Mouse (Mus musculus) stomach, embryonic 15.5 days (tissue): ENCODE results near the gene Ang4. TPM values are rescaled to one million over a fixed set of nuclear protein-coding genes. Genes with fewer than 3 reads are reported as not detected.
A peak's percentile ranks its signal among the peaks of the same experiment; 100 is the strongest.

Source experiments
- ATAC-seq: fragments of 200-750 bp; cut with Nextera tagmentation; 2 replicates; pipeline ENCODE4 v1.8.0; 2017; ENCODE audit warnings: low read depth, moderate number of reproducible peaks, moderate TSS enrichment; ENCODE audit not compliant: insufficient read depth, low FRiP score
- H3K27ac ChIP-seq: fragments of 300-500 bp; sonication (generic); 2 replicates; pipeline ENCODE4 v1.5.1; 2015; ENCODE audit warnings: mild to moderate bottlenecking, inconsistent platforms
- H3K27me3 ChIP-seq: fragments of 300-500 bp; sonication (generic); replicated peaks from 2 replicates; pipeline ENCODE4 v1.6.1; 2015; ENCODE audit warnings: inconsistent platforms
- H3K36me3 ChIP-seq: fragments of 300-500 bp; sonication (generic); 2 replicates; pipeline ENCODE4 v1.6.1; 2015; ENCODE audit warnings: inconsistent platforms
- H3K4me1 ChIP-seq: fragments of 300-500 bp; sonication (generic); 2 replicates; pipeline ENCODE4 v1.6.1; 2015; ENCODE audit warnings: inconsistent platforms
- H3K4me2 ChIP-seq: fragments of 300-500 bp; sonication (generic); 2 replicates; pipeline ENCODE4 v1.6.1; 2015; ENCODE audit warnings: mild to moderate bottlenecking, inconsistent platforms
- H3K4me3 ChIP-seq: fragments of 300-500 bp; sonication (generic); replicated peaks from 2 replicates; pipeline ENCODE4 v1.5.1; 2015; ENCODE audit warnings: inconsistent platforms
- H3K9ac ChIP-seq: fragments of 300-500 bp; sonication (generic); 2 replicates; pipeline ENCODE4 v1.6.1; 2015; ENCODE audit warnings: inconsistent platforms
- H3K9me3 ChIP-seq: fragments of 300-500 bp; sonication (generic); 2 replicates; pipeline ENCODE4 v1.6.1; 2016; ENCODE audit warnings: inconsistent platforms
- WGBS: fragments of 180-500 bp; shearing (Covaris S2); methylation state at CpG from one replicate; pipeline ENCODE4 v1.1.7; 2015; 5-methylcytosine and 5-hydroxymethylcytosine counted together
- polyA plus RNA-seq: library from polyadenylated mRNA; unstranded; fragments of >200 nt; fragmentation: Nextera tagmentation; extraction: Ambion mirVana; gene quantifications from 2 replicates; pipeline ENCODE4 v1.2.1, GENCODE M21; 2015

The Ang4 gene
- polyA plus RNA-seq, 1 experiment from 2014 or later: 0.85 TPM

DNA sequence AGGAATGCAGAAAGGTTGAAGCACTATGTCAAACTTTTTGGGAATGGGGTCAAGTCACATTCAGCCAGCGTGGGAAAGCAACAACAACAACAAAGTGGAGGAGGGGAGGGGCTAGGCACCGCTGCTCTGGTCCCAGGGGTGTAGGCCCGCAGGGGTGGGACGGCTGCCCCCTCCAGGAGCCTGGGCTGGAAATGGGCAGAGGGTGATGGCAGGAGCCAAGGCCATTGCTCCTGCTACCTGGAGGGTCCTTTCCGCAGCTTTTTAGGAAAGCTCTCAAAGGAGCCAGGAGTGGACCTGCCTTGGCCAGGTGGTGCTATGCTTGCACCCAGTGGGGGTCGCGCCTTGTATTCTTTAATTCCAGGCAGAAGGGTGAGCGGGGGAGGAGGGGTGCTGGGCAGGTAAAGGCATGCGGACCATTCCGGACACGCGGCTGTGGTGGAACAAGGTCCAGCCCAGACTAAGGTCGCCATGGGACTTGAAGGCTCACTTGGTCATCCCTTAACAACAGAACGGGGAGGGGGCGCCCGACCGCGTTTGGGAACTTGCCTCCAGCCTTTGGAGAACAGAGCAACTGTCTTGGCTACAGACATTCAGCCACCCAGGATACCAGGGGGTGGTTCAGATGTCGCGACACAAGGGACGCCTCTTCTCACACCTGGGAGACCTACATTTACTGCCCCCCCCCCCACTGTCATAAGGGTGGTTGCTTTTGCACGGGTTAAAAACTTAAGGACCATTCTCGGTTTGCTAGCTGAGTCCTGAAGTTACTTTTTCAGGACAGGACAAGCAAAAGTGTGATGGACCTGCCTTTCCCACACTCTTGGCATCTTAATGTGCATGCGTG is 34.0 kb downstream of the Ang4 start:
- no peak overlapping the region for H3K9ac ChIP-seq
- H3K4me1 ChIP-seq: peaks cover 9% of the 10 kb centered on the region; the same call in 1 of the 2 replicates
- no peaks in the 10 kb centered on the region for H3K36me3 ChIP-seq
- ATAC-seq: no peak; the same call in 1 of the 2 replicates
- peak overlapping the region; percentile 17; the same call in 1 of the 2 replicates for H3K4me3 ChIP-seq
- under 1% methylated on average over 24 of the region's 24 CpGs for WGBS
- H3K27me3 ChIP-seq: peaks cover 42% of the 10 kb centered on the region
- peak overlapping the region; percentile 83 for H3K4me2 ChIP-seq
- H3K9me3 ChIP-seq: no peaks in the 10 kb centered on the region
- H3K27ac ChIP-seq: no peak overlapping the region

GRCm38 (mm10) chr14:51738411-51739149 is 34.8 kb downstream of the Ang4 start:
- WGBS: 4% methylated on average over 29 of the region's 29 CpGs
- peak overlapping the region; percentile 17; the same call in 1 of the 2 replicates for H3K4me3 ChIP-seq
- peaks cover 42% of the 10 kb centered on the region for H3K27me3 ChIP-seq

DNA sequence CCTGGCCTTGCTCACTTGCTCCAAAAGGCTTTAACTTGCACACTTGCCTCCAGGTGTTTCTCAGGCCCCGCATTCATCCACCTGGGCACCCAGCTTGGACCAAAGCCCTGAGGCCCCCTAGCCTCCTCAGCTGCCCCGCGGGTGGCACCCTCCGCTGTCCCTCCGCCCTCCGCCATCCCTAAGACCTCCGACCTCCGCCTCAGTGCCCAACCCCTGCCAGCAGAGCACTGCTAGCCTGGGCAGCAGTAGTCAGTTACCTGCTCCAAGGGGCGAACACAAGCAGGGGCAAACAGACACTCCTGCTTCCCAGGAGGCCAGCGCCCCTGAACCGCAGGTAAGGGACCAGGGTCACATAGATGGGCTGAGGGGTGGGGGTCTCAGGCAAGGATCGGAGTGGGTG is 35.4 kb downstream of the Ang4 start:
- Histone ChIP-seq H3K9ac (no peak overlapping the region), H3K27me3 (peaks cover 42% of the 10 kb centered on the region), H3K4me2 (no peak overlapping the region), H3K9me3 (no peaks in the 10 kb centered on the region), H3K4me3 (no peak overlapping the region), H3K4me1 (peaks cover 9% of the 10 kb centered on the region; the same call in 1 of the 2 replicates), H3K36me3 (no peaks in the 10 kb centered on the region), H3K27ac (no peak overlapping the region)
- WGBS: 27% methylated on average over 12 of the region's 12 CpGs
- no peak for ATAC-seq

More at GRCm38 (mm10) chr14:51738411-51739149, 34.8 kb downstream of the Ang4 start:
- H3K36me3 ChIP-seq: no peaks in the 10 kb centered on the region
- no peak overlapping the region for H3K9ac ChIP-seq
- no peak for ATAC-seq
- no peak overlapping the region for H3K27ac ChIP-seq
- H3K4me1 ChIP-seq: peaks cover 9% of the 10 kb centered on the region; the same call in 1 of the 2 replicates
- H3K4me2 ChIP-seq: peak overlapping the region; percentile 38
- no peaks in the 10 kb centered on the region for H3K9me3 ChIP-seq

- WGBS: 57% methylated on average over 1 of the region's 1 CpGs
- Histone ChIP-seq H3K9ac (no peak within 1 kb of the TSS), H3K4me3 (no peak within 1 kb of the TSS), H3K4me2 (no peak within 1 kb of the TSS), H3K27me3 (no peaks in the 10 kb centered on the region), H3K4me1 (no peaks in the 10 kb centered on the region), H3K27ac (no peak within 1 kb of the TSS), H3K9me3 (no peaks in the 10 kb centered on the region), H3K36me3 (no peaks in the 10 kb centered on the region)
- no peak for ATAC-seq
Measured at GRCm38 (mm10) chr14:51717083-51717482, 56.3 kb downstream of the Ang4 start, which contains the start of gene Gm5800. Gene Gm5800, minus strand, starts transcription at chr14:51717183.

Other genes starting within 250 kb of the Ang4 start
- not detected in 2 replicates for gene Gm5622, start 220.8 kb downstream of the Ang4 start, polyA plus RNA-seq
- gene Gm17175, start 199.5 kb downstream of the Ang4 start, polyA plus RNA-seq: not detected in 2 replicates
- gene Gm17174, start 181.5 kb downstream of the Ang4 start, polyA plus RNA-seq: not detected in 2 replicates
- not detected in 2 replicates for gene Gm17078, start 162.3 kb downstream of the Ang4 start, polyA plus RNA-seq
- not detected in 2 replicates for gene Gm4181, start 137.9 kb downstream of the Ang4 start, polyA plus RNA-seq
- not detected in 2 replicates for gene Gm17079, start 78.1 kb downstream of the Ang4 start, polyA plus RNA-seq
- gene Gm5800, start 56.4 kb downstream of the Ang4 start, polyA plus RNA-seq: not detected in 2 replicates
- gene AY358078, start 26.5 kb upstream of the Ang4 start, polyA plus RNA-seq: not detected in 2 replicates
- 0.19 and 0.39 TPM in 2 replicates for gene Ear6, start 80.1 kb upstream of the Ang4 start, polyA plus RNA-seq
- gene Mettl17, start 111.3 kb upstream of the Ang4 start, polyA plus RNA-seq: 50.7 and 57.7 TPM in 2 replicates
- gene Slc39a2, start 119.3 kb upstream of the Ang4 start, polyA plus RNA-seq: 0.73 and 0.98 TPM in 2 replicates
- gene Ndrg2, start 140.6 kb upstream of the Ang4 start, polyA plus RNA-seq: 73.7 and 81.7 TPM in 2 replicates
- not detected in 2 replicates for gene Tppp2, start 144.8 kb upstream of the Ang4 start, polyA plus RNA-seq
- not detected in 2 replicates for gene Rnase13, start 149.2 kb upstream of the Ang4 start, polyA plus RNA-seq
- gene Arhgef40, start 211.1 kb upstream of the Ang4 start, polyA plus RNA-seq: 85.7 and 102 TPM in 2 replicates
- gene Tmem253, start 242.1 kb upstream of the Ang4 start, polyA plus RNA-seq: 10.1 and 14.2 TPM in 2 replicates
- 30.8 and 32.9 TPM in 2 replicates for gene Zfp219, start 247.1 kb upstream of the Ang4 start, polyA plus RNA-seq